Mouse (Mus musculus) heart, adult 2 months (tissue): ENCODE measurements around the gene Tesk1. TPM values are rescaled to one million over a fixed set of nuclear protein-coding genes. Genes with fewer than 3 reads are reported as not detected.
"Not testable (repeated sequence)": the region's sequence is repeated elsewhere in the genome, so short reads cannot be mapped to it uniquely, and the experiment has no call there.

Source experiments
- DNase-seq, 2 experiments: peaks; one replicate each; pipeline ENCODE4 v3.0.0; 2021
- H3K27ac ChIP-seq: fragments of 200-600 bp; 2 replicates; pipeline ENCODE4 v1.8.1; 2022
- H3K27me3 ChIP-seq: fragments of 200-500 bp; 2 replicates; pipeline ENCODE4 v1.6.1; 2012; ENCODE audit warnings: mild to moderate bottlenecking, low read length, inconsistent platforms, mixed read lengths; ENCODE audit not compliant: control insufficient read depth, insufficient read depth
- H3K36me3 ChIP-seq: fragments of 200-500 bp; 2 replicates; pipeline ENCODE4 v1.6.1; 2012; ENCODE audit warnings: low read length, inconsistent platforms; ENCODE audit not compliant: control insufficient read depth, insufficient read depth
- H3K4me1 ChIP-seq: fragments of 200-500 bp; 2 replicates; pipeline ENCODE4 v1.6.1; 2011; ENCODE audit warnings: low read length; ENCODE audit not compliant: control insufficient read depth, insufficient read depth
- H3K4me3 ChIP-seq: fragments of 200-600 bp; 2 replicates; pipeline ENCODE4 v1.8.1; 2022
- H3K79me2 ChIP-seq: fragments of 200-500 bp; replicated peaks from 2 replicates; pipeline ENCODE4 v1.6.1; 2012; ENCODE audit warnings: mild to moderate bottlenecking, inconsistent platforms, low read length, moderate library complexity, mixed read lengths; ENCODE audit not compliant: control insufficient read depth, insufficient read depth
- H3K9ac ChIP-seq: fragments of 200-500 bp; 2 replicates; pipeline ENCODE4 v1.6.1; 2012; ENCODE audit warnings: low read depth, mild to moderate bottlenecking, control low read depth, inconsistent platforms, low read length, mixed read lengths
- CTCF ChIP-seq: fragments of 200-600 bp; IDR thresholded peaks from 2 replicates; pipeline ENCODE4 v1.8.1; 2022; ENCODE audit warnings: antibody characterized with exemption, mild to moderate bottlenecking, moderate library complexity
- EP300 ChIP-seq: fragments of 200-500 bp; IDR thresholded peaks from 2 replicates; pipeline ENCODE4 v1.6.1; 2011; ENCODE audit warnings: low read depth, low read length, control low read depth; ENCODE audit not compliant: insufficient read depth
- POLR2A ChIP-seq: fragments of 200-500 bp; IDR thresholded peaks from 2 replicates; pipeline ENCODE4 v1.6.1; 2011; ENCODE audit warnings: mild to moderate bottlenecking, low read depth, low read length, control low read depth; ENCODE audit not compliant: insufficient read depth
- WGBS: fragments of 180-500 bp; shearing (Covaris S2); methylation state at CpG from one replicate; pipeline ENCODE4 v1.1.7; 2018; 5-methylcytosine and 5-hydroxymethylcytosine counted together
- intact Hi-C: fragments of 180-260 bp; cut with DNase I; formaldehyde crosslinking; loops from one replicate; pipeline ENCODE4 v1.15.1; 2025
- polyA plus RNA-seq: library from polyadenylated mRNA; depleted of rRNA; stranded (reverse); fragments of >200 nt; gene quantifications from 2 replicates; pipeline ENCODE4 v1.2.3, GENCODE M21; 2012
- total RNA-seq, 2 experiments: library from RNA; stranded (reverse); gene quantifications; 2 replicates each; pipeline ENCODE4 v1.2.3; 2021

Gene Tesk1
- total and polyA plus RNA-seq, 3 experiments, result 36.6 to 51.5 (median 37.5) TPM

DNA sequence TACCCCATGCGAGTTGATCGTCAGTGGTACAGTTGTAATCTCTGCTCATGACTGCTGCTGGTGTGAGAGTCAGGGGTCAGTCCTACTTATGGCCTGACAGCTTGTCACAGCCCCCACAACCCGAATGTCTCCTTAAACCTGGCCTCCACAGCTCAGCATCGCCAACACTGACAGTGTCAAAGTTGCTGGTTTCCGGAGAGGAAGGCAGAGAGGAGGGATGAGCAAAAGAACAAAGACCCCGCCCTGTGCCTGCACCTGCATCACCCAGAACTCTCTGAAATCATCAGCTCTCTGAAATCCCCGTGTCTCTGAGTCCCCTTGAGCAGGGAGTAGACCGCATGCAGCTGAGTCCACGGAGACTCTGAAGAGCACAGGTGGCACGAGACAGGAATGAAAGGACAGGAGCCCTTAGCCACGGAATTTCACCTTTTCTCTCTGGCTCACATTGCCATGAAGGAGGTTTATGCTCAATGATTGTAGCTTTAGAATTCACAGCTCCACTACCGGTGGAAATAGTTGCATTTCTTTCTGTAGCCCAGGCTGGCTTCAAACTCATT, 41.9 kb downstream of the Tesk1 start, which contains the start of gene Sit1:
Sit1 (minus strand) TSS at position 200 of the 557 bp plus-strand sequence.
- H3K4me3 ChIP-seq, result no peak within 1 kb of the TSS
- 66% methylated on average over 12 of the region's 12 CpGs for WGBS

DNA sequence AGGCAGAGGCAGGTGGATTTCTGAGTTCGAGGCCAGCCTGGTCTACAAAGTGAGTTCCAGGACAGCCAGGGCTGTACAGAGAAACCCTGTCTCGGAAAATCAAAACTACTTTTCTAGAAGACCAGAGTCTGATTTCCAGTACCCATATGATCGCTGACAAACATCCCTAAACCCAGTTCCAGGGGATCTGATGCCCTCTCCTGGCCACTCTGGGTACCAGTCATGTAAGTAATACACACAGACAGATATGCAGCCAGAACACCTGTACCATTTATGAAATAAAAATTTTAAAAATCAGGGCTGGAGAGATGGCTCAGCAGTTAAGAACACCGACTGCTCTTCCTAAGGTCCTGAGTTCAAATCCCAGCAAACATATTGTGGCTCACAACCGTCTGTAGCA, 43.9 kb downstream of the Tesk1 start:
- H3K27me3 ChIP-seq, H3K9ac ChIP-seq, H3K27ac ChIP-seq, DNase-seq, H3K36me3 ChIP-seq, H3K79me2 ChIP-seq, H3K4me3 ChIP-seq, intact Hi-C loops, H3K4me1 ChIP-seq: not testable (repeated sequence)
- 86% methylated on average over 5 of the region's 5 CpGs for WGBS

More for the DNA sequence above, 41.9 kb downstream of the Tesk1 start, which contains the start of gene Sit1:
- Histone ChIP-seq H3K27me3 (no peaks in the 10 kb centered on the region), H3K9ac (no peak within 1 kb of the TSS), H3K79me2 (no peaks in the 10 kb centered on the region), H3K4me1 (no peaks in the 10 kb centered on the region; the same call in 1 of the 2 replicates), H3K27ac (no peak within 1 kb of the TSS), H3K36me3 (no peaks in the 10 kb centered on the region)
- intact Hi-C loops, result loop anchor here (5.0 kb wide), 1 partner anchor 216 kb away; the partner anchor contains the start of gene Atp8b5
- DNase-seq, result no peak
- no peak for TF ChIP-seq CTCF
- no peak for TF ChIP-seq POLR2A
- TF ChIP-seq EP300, result no peak

GRCm38 (mm10) chr4:43489611-43490010, 47.9 kb downstream of the Tesk1 start:
- intact Hi-C loops, result loop anchor here (1.0 to 5.0 kb wide), 2 partner anchors 69 to 73 kb away; partner anchors contain the start of genes Creb3 and Tln1
- H3K27me3 ChIP-seq, result no peaks in the 10 kb centered on the region
- no peak overlapping the region for H3K4me3 ChIP-seq
- WGBS, result 96% methylated on average over 3 of the region's 3 CpGs
- H3K36me3 ChIP-seq, result no peaks in the 10 kb centered on the region
- TF ChIP-seq POLR2A (no peak), EP300 (no peak), CTCF (no peak)
- H3K9ac ChIP-seq, result no peak overlapping the region
- H3K27ac ChIP-seq, result no peak overlapping the region
- H3K4me1 ChIP-seq, result peaks cover 6% of the 10 kb centered on the region
- no peaks in the 10 kb centered on the region for H3K79me2 ChIP-seq
- no peak for DNase-seq

- WGBS, result 62% methylated on average over 5 of the region's 5 CpGs
- TF ChIP-seq CTCF (no peak), POLR2A (no peak), EP300 (no peak)
- Histone ChIP-seq H3K9ac (no peak overlapping the region), H3K27me3 (no peaks in the 10 kb centered on the region), H3K27ac (no peak overlapping the region; the same call in 1 of the 2 replicates), H3K79me2 (no peaks in the 10 kb centered on the region), H3K4me1 (peaks cover 6% of the 10 kb centered on the region), H3K4me3 (no peak overlapping the region), H3K36me3 (no peaks in the 10 kb centered on the region)
- peak in 1 of 2 experiments; percentile 44 for DNase-seq
- intact Hi-C loops, result loop anchor here (5.0 kb wide), 1 partner anchor 72 kb away; the partner anchor contains the start of genes Creb3 and Tln1
Measured at GRCm38 (mm10) chr4:43490801-43491200, 49.1 kb downstream of the Tesk1 start.

- Histone ChIP-seq H3K36me3 (no peaks in the 10 kb centered on the region), H3K79me2 (no peaks in the 10 kb centered on the region), H3K4me3 (peak overlapping the region; percentile 30), H3K27me3 (no peaks in the 10 kb centered on the region), H3K4me1 (peaks cover 6% of the 10 kb centered on the region), H3K9ac (no peak overlapping the region), H3K27ac (peak overlapping the region; percentile 98)
- intact Hi-C loops, result loop anchor here (5.0 kb wide), 1 partner anchor 70 kb away; the partner anchor contains the start of genes Creb3 and Tln1
- 39% methylated on average over 12 of the region's 12 CpGs for WGBS
- no peak for DNase-seq
- TF ChIP-seq CTCF (no peak), EP300 (no peak), POLR2A (no peak)
Measured at GRCm38 (mm10) chr4:43492101-43492820, 50.5 kb downstream of the Tesk1 start.

DNA sequence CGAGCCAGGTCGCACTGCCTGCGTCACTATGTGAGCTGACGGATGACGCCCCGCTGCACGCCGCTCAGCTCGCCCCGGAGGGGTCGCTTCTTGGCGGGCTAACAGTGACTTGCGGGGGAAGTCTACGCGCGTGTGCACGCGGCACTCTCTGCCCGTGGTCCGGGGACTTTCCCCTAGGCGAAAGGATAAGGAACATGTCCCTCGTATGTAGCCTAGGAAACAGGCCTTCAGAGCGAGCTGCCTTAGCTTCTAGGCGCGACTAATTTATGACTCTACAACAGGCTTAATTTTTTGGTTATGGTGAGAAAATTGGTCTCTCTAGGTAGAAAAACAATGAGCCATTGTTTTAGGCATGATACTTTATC, 51.1 kb downstream of the Tesk1 start, which contains the start of gene Ccdc107:
Ccdc107 (plus strand) TSS at position 80 of the 365 bp plus-strand sequence.
- Histone ChIP-seq H3K27me3 (no peaks in the 10 kb centered on the region), H3K9ac (peak within 1 kb of the TSS; percentile 80), H3K4me1 (peaks cover 6% of the 10 kb centered on the region), H3K36me3 (no peaks in the 10 kb centered on the region), H3K4me3 (peak within 1 kb of the TSS; percentile 81), H3K27ac (peak within 1 kb of the TSS; percentile 98), H3K79me2 (no peaks in the 10 kb centered on the region)
- intact Hi-C loops, result loop anchor here (5.0 kb wide), 1 partner anchor 69 kb away; the partner anchor contains the start of genes Creb3 and Tln1
- TF ChIP-seq CTCF, result peak; percentile 48
- no peak for TF ChIP-seq POLR2A
- TF ChIP-seq EP300, result peak; percentile 93
- WGBS, result under 1% methylated on average over 25 of the region's 25 CpGs
- DNase-seq, result peak; percentile 87 to 95
